Mouse (Mus musculus) thymus, postnatal 14 days (tissue): Measurements from ENCODE around the gene Gm40460.
"Not testable (repeated sequence)": the region's sequence is repeated elsewhere in the genome, so short reads cannot be mapped to it uniquely, and the experiment has no call there.

ENCODE experiments used
- DNase-seq: peaks from one replicate; pipeline ENCODE4 v3.0.0; 2021

Gm40460 gene

GRCm38 (mm10) chr7:142240978-142241377 lies at the start of gene Gm40460:
Gene Gm40460, minus strand, starts transcription at chr7:142241078.
- DNase-seq, result no peak

GRCm38 (mm10) chr7:142285910-142286612 lies 45.2 kb upstream of the Gm40460 start:
- not testable (repeated sequence) for DNase-seq

DNA sequence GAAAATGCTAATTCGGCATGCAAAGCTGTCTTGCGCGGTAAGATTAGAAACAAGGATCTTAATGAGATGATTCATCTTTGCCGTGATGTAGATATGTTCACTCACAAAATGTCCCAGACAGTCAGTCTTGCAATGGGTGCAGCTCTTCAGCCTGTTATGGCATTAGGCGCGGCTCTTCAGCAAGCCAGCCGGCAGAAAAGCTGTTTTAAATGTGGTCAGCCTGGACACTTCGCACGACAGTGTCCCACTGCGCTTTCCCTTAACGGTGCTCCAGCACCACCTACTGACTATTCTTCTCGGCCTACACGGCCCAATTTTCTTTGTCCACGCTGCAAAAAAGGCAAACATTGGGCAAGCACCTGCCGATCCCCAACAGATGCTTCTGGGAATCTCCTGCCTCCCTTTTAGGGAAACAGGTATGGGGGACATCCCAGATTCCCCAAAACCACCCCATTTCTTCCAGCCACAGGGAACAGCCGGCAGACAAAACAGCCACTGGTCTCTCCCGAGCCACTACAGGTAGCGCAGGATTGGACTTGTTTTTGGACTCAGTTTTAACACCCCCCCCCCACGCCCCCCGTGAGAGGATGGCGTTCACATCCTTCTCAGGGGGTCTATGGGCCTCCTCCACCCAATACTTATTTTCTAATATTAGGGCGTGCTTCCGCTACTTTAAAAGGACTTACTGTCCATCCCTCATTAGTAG lies 44.4 kb upstream of the Gm40460 start:
- DNase-seq, result no peak

DNA sequence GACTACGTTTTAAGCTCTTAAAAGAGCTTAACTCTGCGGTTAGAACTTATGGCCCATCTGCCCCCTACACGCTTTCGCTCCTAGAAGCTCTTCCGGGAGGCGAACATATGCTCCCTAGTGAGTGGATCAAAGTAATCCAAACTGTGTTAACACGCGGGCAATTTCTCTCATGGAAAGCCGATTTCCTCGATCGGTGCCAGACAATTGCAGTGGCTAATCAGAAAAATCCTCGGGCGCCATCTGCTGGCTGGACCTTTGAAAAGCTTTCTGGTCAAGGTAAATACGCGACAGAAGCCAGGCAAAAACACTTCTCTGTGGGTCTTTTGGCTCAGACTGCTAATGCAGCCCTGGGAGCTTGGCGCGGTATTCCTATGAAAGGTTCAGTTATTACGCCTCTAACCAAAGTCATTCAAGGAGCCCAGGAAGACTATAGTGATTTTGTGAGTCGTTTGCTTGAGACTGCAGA lies 43.8 kb upstream of the Gm40460 start:
- peak; percentile 89 for DNase-seq

- DNase-seq, result peak; percentile 70
Observed at GRCm38 (mm10) chr7:142284023-142284591, 43.2 kb upstream of the Gm40460 start.

- DNase-seq, result not testable (repeated sequence)
Observed at GRCm38 (mm10) chr7:142282847-142283246, 42.0 kb upstream of the Gm40460 start.

DNA sequence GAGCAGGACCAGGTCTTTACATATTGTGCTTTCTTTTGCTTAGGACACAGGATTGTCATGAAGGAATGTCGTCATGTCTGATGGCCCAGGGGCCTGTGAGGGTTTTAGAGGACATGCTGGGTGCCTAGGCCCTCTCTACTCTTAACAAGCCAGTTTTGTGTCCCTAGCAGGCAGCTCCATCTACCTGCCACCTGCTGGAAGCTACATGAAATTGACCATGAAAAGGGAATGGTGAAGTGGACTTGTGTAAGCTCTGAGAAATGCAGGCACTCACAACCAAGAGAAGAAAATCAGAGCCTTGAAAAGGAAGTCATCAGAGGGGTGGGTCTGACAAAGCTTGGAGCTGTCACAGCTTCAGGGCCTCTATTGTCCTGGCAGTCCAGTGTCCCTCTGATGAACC lies 38.4 kb upstream of the Gm40460 start:
- DNase-seq, result not testable (repeated sequence)

DNA sequence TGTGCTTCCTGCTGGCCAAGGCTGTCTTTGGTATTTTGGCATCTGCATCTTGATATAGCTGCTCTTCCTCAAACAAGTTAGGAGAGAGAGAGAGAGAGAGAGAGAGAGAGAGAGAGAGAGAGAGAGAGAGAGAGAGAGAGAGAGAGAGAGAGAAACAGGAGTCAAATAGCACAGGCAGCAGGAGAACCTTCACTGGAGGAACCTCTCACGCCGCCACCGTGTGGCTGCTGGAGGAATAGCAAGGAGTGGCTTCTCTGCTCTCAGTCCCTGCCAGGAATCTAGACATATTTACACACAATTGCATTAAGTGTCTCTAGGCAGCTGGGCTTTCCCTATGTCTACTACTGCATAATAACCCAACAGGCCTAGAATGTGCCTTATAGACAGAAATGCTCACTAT lies 37.3 kb upstream of the Gm40460 start:
- peak; percentile 61 for DNase-seq

- DNase-seq, result not testable (repeated sequence)
Observed at GRCm38 (mm10) chr7:142274263-142274662, 33.4 kb upstream of the Gm40460 start, which contains the start of gene Gm4559. Gene Gm4559, minus strand, starts transcription at chr7:142274363.

GRCm38 (mm10) chr7:142258254-142258653 lies 17.4 kb upstream of the Gm40460 start, which contains the start of gene Gm2431:
Gene Gm2431, minus strand, starts transcription at chr7:142258354.
- DNase-seq, result not testable (repeated sequence)

DNA sequence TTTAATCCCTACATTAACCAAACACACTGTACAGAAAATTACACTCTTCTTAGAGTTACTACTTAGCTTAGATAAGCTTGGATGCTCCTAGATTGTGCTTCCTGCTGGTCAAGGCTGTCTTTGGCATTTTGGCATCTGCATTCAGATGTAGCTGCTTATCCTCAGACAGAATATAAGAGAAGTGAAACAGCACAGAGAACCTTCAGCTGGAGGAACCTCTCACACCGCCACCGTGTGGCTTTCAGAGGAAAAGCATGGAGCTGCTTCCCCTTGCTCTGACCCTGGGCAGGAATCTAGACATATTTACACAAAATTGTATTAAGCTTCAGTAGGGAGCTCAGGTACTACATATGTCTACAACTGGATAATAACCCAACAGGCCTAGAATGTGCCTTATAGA lies 14.6 kb upstream of the Gm40460 start:
- peak; percentile 10 for DNase-seq

DNA sequence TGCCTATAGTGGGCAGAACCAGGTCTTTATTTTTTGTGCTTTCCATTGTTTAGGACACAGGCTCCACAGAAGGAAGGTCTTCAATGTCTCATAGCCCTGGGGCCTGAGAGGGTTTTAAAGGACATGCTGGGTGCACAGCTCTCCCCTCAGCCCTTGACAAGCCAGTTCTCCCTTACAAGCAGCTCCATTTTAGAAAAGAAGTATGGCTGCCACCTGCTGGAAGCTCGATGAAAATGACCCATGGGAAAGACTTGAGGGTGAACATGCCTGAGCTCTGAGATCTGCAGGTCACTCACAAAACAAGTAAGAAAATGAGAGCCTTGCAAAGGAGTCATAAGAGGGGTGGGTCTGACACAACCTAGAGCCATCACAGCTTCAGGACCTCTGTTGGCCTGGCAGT lies 8.9 kb upstream of the Gm40460 start:
- peak; percentile 6 for DNase-seq

GRCm38 (mm10) chr7:142231540-142231939 lies 9.3 kb downstream of the Gm40460 start:
- no peak for DNase-seq

DNA sequence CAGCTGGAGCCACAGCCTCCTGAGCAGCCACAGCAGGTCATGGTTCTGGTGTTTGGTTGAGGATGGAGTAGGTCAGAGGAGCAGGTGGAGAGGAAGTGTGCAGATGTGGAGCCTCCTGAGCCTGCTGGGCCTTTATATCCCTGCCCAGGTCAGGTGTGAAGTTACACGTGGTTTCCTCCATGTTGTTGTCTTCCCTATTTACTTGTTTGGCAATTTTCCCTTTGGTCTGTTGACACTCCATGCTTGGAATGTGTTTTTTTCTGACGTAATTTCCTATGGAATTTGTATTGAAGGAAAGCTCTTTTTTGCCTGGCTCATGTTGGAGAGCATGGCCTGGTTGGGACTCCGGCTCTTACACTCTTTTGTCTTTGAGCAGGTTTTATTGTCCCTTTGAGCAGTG lies 11.0 kb downstream of the Gm40460 start, which contains the start of gene Krtap5-5:
Krtap5-5 (minus strand) TSS at position 101 of the 400 bp plus-strand sequence.
- DNase-seq, result not testable (repeated sequence)

- DNase-seq, result no peak
Observed at GRCm38 (mm10) chr7:142224518-142224917, 16.4 kb downstream of the Gm40460 start.

GRCm38 (mm10) chr7:142212136-142212535 lies 28.7 kb downstream of the Gm40460 start:
- not testable (repeated sequence) for DNase-seq

GRCm38 (mm10) chr7:142211559-142211958 lies 29.3 kb downstream of the Gm40460 start, which contains the start of gene Gm7579:
Gene Gm7579, plus strand, starts transcription at chr7:142211859.
- DNase-seq, result no peak

- not testable (repeated sequence) for DNase-seq
Observed at GRCm38 (mm10) chr7:142206891-142207290, 34.0 kb downstream of the Gm40460 start.

GRCm38 (mm10) chr7:142205488-142205887 lies 35.4 kb downstream of the Gm40460 start:
- no peak for DNase-seq

DNA sequence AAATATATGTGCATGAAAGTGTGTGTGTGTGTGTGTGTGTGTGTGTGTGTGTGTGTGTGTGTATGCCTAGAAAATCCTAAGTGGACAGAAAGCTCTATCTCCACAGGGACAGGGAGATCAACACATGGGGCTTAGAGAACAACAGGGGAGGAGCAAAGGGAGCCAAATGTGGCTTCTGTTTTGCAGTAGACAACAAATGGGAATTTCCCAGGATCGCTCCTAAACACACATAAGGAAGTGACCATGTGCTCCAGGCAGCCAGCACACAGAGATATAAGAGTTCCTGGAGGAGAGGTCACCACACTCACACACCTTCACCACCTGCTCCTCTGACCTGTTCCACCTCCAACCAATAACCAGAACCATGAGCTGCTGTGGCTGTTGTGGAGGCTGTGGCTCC lies 39.8 kb downstream of the Gm40460 start, which contains the start of gene Krtap5-3:
Krtap5-3 (plus strand) TSS at position 301 of the 400 bp plus-strand sequence.
- no peak for DNase-seq

DNA sequence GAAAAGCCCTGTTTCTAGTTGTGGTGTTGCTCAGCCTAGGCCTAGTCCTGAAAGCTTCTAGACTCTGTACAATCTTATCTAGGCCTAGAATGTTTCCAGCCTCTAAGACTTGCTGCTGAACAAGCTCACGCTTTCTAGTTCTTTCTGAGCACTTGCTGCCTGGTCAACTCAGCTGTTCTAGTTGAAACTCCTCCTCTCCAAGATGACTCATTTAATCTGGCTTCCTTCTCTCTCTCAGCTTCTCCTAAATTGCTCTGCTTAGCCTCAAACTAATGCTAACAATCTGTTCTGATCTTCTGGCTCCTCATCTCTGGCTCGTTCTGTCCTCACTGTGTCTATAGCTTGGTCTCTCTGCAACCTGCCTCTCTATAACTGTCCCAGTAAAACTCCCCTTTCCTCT lies 42.1 kb downstream of the Gm40460 start:
- no peak for DNase-seq
